11 mouse cellular contexts compared by ENCODE assay signal in genomic region chr6:29145456-29146307, GRCm38 (mm10). TPM values are rescaled to one million over a fixed set of nuclear protein-coding genes. Genes with fewer than 3 reads are reported as not detected.
A peak's percentile ranks its signal among the peaks of the same experiment; 100 is the strongest.
DNase-seq lines count a peak whose midpoint lies in the region; ATAC-seq and TF ChIP-seq lines count a peak whose summit lies in the region.
"Had no signal": no experiment of that assay in that cellular context is flagged by ENCODE, and none has a peak within 500 bp of the region (broad histone marks: within the 10 kb centered on the region; RNA-seq: fewer than 3 reads in every experiment).

No protein-coding gene starts in this region.

- H3K27me3 ChIP-seq in heart, adult 2 months (ENCODE audit: control insufficient read depth, insufficient read depth, low read length) = no peaks in the 10 kb centered on the region
- H3K27me3 ChIP-seq in heart, embryonic 13.5 days (replicated peaks) = no peaks in the 10 kb centered on the region
- no peaks in the 10 kb centered on the region for H3K27me3 ChIP-seq in liver, embryonic 13.5 days
- H3K27me3 ChIP-seq in embryonic facial prominence, embryonic 10.5 days (replicated peaks; ENCODE audit: low read depth, poor library complexity, severe bottlenecking) = no peaks in the 10 kb centered on the region

- H3K79me2 ChIP-seq in heart, adult 2 months (replicated peaks; ENCODE audit: control insufficient read depth, insufficient read depth, low read length) = no peaks in the 10 kb centered on the region

- peaks cover 3% of the 10 kb centered on the region for H3K36me3 ChIP-seq in heart, adult 2 months (ENCODE audit: control insufficient read depth, insufficient read depth, low read length)
- peaks cover 47% of the 10 kb centered on the region for H3K36me3 ChIP-seq in heart, embryonic 13.5 days
- peaks cover 39% of the 10 kb centered on the region for H3K36me3 ChIP-seq in liver, embryonic 13.5 days
- peaks cover 58% of the 10 kb centered on the region for H3K36me3 ChIP-seq in embryonic facial prominence, embryonic 10.5 days (replicated peaks)

- H3K4me1 ChIP-seq in heart, adult 2 months (ENCODE audit: control insufficient read depth, insufficient read depth, low read length) = peaks cover 8% of the 10 kb centered on the region
- peaks cover 29% of the 10 kb centered on the region for H3K4me1 ChIP-seq in heart, embryonic 13.5 days
- no peaks in the 10 kb centered on the region; the same call in 1 of the 2 replicates for H3K4me1 ChIP-seq in liver, embryonic 13.5 days (replicated peaks)
- H3K4me1 ChIP-seq in embryonic facial prominence, embryonic 10.5 days = no peaks in the 10 kb centered on the region
- H3K4me1 ChIP-seq in lung, adult 2 months (ENCODE audit: control insufficient read depth, insufficient read depth, low read length) = no peaks in the 10 kb centered on the region

- DNase-seq in heart, adult 2 months = peak in 1 of 2 experiments; percentile 15
- DNase-seq in heart, adult 8-10 months (ENCODE audit: low spot score) = no peak
- peak; percentile 8 to 36 for DNase-seq in left cerebral cortex, adult 18-20 months (ENCODE audit: low spot score in 2 of 2)
- DNase-seq in left cerebral cortex, adult 9 months (ENCODE audit: low spot score in 2 of 2) = no peak
- no peak for DNase-seq in liver, embryonic 13.5 days
- no peak for DNase-seq in embryonic facial prominence, embryonic 10.5 days (ENCODE audit: low spot score)
- DNase-seq in lung, adult 2 months = no peak
- DNase-seq: B cell, adult 2 months; embryo, embryonic 11 days had no signal

- no peak overlapping the region for H3K9ac ChIP-seq in heart, adult 2 months (ENCODE audit: low read depth, low read length)
- peak overlapping the region; percentile 17 for H3K9ac ChIP-seq in heart, embryonic 13.5 days
- H3K9ac ChIP-seq in liver, embryonic 13.5 days = no peak overlapping the region

- WGBS in heart, adult 2 months = 48% methylated on average over 12 of the region's 12 CpGs
- 38% methylated on average over 12 of the region's 12 CpGs for WGBS in heart, embryonic 13.5 days
- WGBS in liver, embryonic 13.5 days (ENCODE audit: insufficient replicate concordance) = 63% methylated on average over 12 of the region's 12 CpGs
- WGBS in embryonic facial prominence, embryonic 10.5 days = 83% methylated on average over 12 of the region's 12 CpGs
- 65% methylated on average over 12 of the region's 12 CpGs for WGBS in lung, adult 2 months

- TF ChIP-seq POLR2A in heart, adult 2 months (IDR thresholded peaks at IDR 0.05; ENCODE audit: insufficient read depth, low read depth, low read length) = no peak
- TF ChIP-seq POLR2A in lung, adult 2 months (IDR thresholded peaks at IDR 0.05; ENCODE audit: borderline replicate concordance, extremely low read depth, low read depth, low read length) = no peak

- no peak for TF ChIP-seq EP300 in heart, adult 2 months (IDR thresholded peaks at IDR 0.05; ENCODE audit: insufficient read depth, low read depth, low read length)

- peak overlapping the region; percentile 42 for H3K4me2 ChIP-seq in heart, embryonic 13.5 days
- H3K4me2 ChIP-seq in liver, embryonic 13.5 days = no peak overlapping the region

- TF ChIP-seq CTCF in heart, adult 2 months (IDR thresholded peaks at IDR 0.05) = no peak
- TF ChIP-seq CTCF in lung, adult 2 months (IDR thresholded peaks at IDR 0.05; ENCODE audit: insufficient read depth, low read length) = no peak

- peak overlapping the region; percentile 23 for H3K27ac ChIP-seq in heart, adult 2 months
- H3K27ac ChIP-seq in heart, embryonic 13.5 days (replicated peaks) = peak overlapping the region; percentile 80
- peak overlapping the region; percentile 45 for H3K27ac ChIP-seq in liver, embryonic 13.5 days
- no peak overlapping the region for H3K27ac ChIP-seq in embryonic facial prominence, embryonic 10.5 days (replicated peaks)

- intact Hi-C loops in heart, adult 2 months (cut with DNase I) = loop anchor here (2.0 kb wide), 1 partner anchor 197 kb away; no protein-coding TSS in a partner anchor

- H3K4me3 ChIP-seq in heart, adult 2 months = no peak overlapping the region
- H3K4me3 ChIP-seq in heart, embryonic 13.5 days = no peak overlapping the region
- no peak overlapping the region for H3K4me3 ChIP-seq in liver, embryonic 13.5 days (replicated peaks)
- H3K4me3 ChIP-seq in embryonic facial prominence, embryonic 10.5 days = no peak overlapping the region
- H3K4me3 ChIP-seq in lung, adult 2 months (replicated peaks; ENCODE audit: extremely low read depth, low read depth, low read length) = no peak overlapping the region

- no peaks in the 10 kb centered on the region for H3K9me3 ChIP-seq in heart, embryonic 13.5 days
- no peaks in the 10 kb centered on the region for H3K9me3 ChIP-seq in liver, embryonic 13.5 days (replicated peaks)
- no peaks in the 10 kb centered on the region for H3K9me3 ChIP-seq in embryonic facial prominence, embryonic 10.5 days

- no peak for ATAC-seq in heart, embryonic 13.5 days (ENCODE audit: extremely low read depth, insufficient number of reproducible peaks, low FRiP score, low TSS enrichment)
- ATAC-seq in liver, embryonic 13.5 days (ENCODE audit: low read depth) = no peak
- ATAC-seq: lung, postnatal 0 days had no signal

RNA-seq across cellular contexts. Expression of gene Rbm28, which starts 19.1 kb away (rescaled TPM):
- 10 to 100 TPM; 18.4 to 18.8 TPM for total RNA-seq in heart, adult 2 months (2021)
- polyA plus RNA-seq in heart, adult 2 months (2012; rRNA removed) = 4.6 and 13.2 TPM in 2 replicates
- total RNA-seq in heart, adult 8-10 months (2022) = 10 to 100 TPM; 15.1 to 19.7 (median 18.9) TPM
- 10 to 100 TPM; 40.2 to 44.1 TPM for total RNA-seq in left cerebral cortex, adult 18-20 months (2021)
- polyA plus RNA-seq in heart, embryonic 13.5 days (2015; fragmentation: Nextera tagmentation; extraction: Ambion mirVana) = 23.4 and 26.2 TPM in 2 replicates
- 15.2 and 19.5 TPM in 2 replicates for polyA plus RNA-seq in liver, embryonic 13.5 days (2015; fragmentation: Nextera tagmentation; extraction: Ambion mirVana)
- 53.9 and 60.6 TPM in 2 replicates for polyA plus RNA-seq in embryonic facial prominence, embryonic 10.5 days (2016; fragmentation: Nextera tagmentation; extraction: Ambion mirVana)
- 6.5 and 10.8 TPM in 2 replicates for polyA plus RNA-seq in lung, adult 2 months (2012; rRNA removed)

RNA-seq across cellular contexts. Expression of gene Prrt4, which starts 33.7 kb away (rescaled TPM):
- 1 to 10 TPM; 2.2 TPM for total RNA-seq in heart, adult 2 months (2021)
- 2.0 and 2.2 TPM in 2 replicates for polyA plus RNA-seq in heart, adult 2 months (2012; rRNA removed)
- total RNA-seq in heart, adult 8-10 months (2022) = 1 to 10 TPM; 2.2 to 3.2 (median 2.9) TPM
- total RNA-seq in left cerebral cortex, adult 18-20 months (2021) = 1 to 10 TPM; 3.0 to 3.5 TPM
- polyA plus RNA-seq in heart, embryonic 13.5 days (2015; fragmentation: Nextera tagmentation; extraction: Ambion mirVana) = 1.5 and 2.4 TPM in 2 replicates
- polyA plus RNA-seq in liver, embryonic 13.5 days (2015; fragmentation: Nextera tagmentation; extraction: Ambion mirVana) = 0.05 and 0.06 TPM in 2 replicates
- polyA plus RNA-seq in embryonic facial prominence, embryonic 10.5 days (2016; fragmentation: Nextera tagmentation; extraction: Ambion mirVana) = 1.9 and 2.0 TPM in 2 replicates
- 10.8 and 12.2 TPM in 2 replicates for polyA plus RNA-seq in lung, adult 2 months (2012; rRNA removed)

Comparison
In these comparisons a context has a peak if more than half of its experiments do, and no peak if none do; other contexts are left out.
1. DNase-seq: peak in left cerebral cortex, adult 18-20 months (2 of 2); none in heart, adult 8-10 months (single experiment), left cerebral cortex, adult 9 months (0 of 2), liver, embryonic 13.5 days (single experiment), embryonic facial prominence, embryonic 10.5 days (single experiment) and lung, adult 2 months (single experiment).